Mouse (Mus musculus): ENCODE data around the gene Mapk1ip1. TPM values are rescaled to one million over a fixed set of nuclear protein-coding genes. Genes with fewer than 3 reads are reported as not detected.

The Mapk1ip1 gene
- 12.6 and 13.7 TPM in 2 replicates for polyA plus RNA-seq (2015; fragmentation: Nextera tagmentation; extraction: Ambion mirVana)

DNA sequence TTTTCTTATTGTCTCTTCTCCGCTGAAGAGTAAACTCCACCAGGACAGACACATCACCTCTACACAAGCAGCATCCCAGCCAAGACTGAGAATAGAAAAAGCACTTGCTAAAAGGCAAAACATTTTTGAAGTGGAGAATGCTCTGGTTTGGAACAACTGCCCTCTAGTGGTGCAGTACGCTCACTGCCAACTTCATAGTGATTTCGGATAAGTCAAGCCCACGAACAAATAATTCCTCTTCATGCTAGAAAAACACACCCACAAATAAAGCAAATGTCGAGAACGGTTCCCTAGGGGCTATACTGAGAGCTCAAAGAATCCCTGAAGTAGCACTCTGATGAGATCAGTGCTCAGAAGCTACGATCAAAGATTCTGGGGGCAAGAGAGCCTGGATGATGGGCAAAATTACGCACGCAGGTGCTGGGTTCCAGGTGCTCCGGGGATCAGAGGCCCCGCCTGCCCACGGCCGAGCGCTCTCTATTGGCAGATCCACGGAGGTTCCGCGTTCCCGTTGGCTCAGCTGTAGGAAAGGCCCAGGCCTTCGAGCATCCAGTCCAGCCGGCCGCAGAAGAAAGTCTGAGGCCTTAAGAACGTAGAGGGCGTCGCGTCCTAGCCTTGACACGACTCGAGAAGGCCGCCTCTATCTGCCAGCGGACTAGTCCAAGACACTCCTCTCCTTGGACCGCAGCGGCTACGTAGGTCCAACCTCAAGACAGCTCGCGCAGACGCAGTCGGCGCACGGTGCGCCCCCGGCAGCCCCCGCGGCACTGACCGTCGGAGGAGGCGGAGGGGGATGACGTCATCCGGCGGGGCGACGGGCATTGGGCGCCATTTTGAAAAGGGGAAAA, at the start of gene Mapk1ip1, which contains the start of gene Ppp2r2d:
Gene Mapk1ip1 (minus strand): TSS at position 730 of the 848 bp plus-strand sequence.
Gene Ppp2r2d (plus strand): TSS at position 536 of the 848 bp plus-strand sequence.
- H3K36me3 ChIP-seq = no peaks in the 10 kb centered on the region
- under 1% methylated on average over 51 of the region's 51 CpGs for WGBS
- H3K4me1 ChIP-seq = peaks cover 34% of the 10 kb centered on the region
- H3K9me3 ChIP-seq = no peaks in the 10 kb centered on the region
- H3K9ac ChIP-seq = peak within 1 kb of the TSS; percentile 98
- peak; percentile 95 for ATAC-seq (ENCODE audit: insufficient read depth, low FRiP score, low read depth)
- no peaks in the 10 kb centered on the region for H3K27me3 ChIP-seq (replicated peaks)
- H3K27ac ChIP-seq = peak within 1 kb of the TSS; percentile 98
- H3K4me2 ChIP-seq = peak within 1 kb of the TSS; percentile 80
- H3K4me3 ChIP-seq (replicated peaks) = peak within 1 kb of the TSS; percentile 95

DNA sequence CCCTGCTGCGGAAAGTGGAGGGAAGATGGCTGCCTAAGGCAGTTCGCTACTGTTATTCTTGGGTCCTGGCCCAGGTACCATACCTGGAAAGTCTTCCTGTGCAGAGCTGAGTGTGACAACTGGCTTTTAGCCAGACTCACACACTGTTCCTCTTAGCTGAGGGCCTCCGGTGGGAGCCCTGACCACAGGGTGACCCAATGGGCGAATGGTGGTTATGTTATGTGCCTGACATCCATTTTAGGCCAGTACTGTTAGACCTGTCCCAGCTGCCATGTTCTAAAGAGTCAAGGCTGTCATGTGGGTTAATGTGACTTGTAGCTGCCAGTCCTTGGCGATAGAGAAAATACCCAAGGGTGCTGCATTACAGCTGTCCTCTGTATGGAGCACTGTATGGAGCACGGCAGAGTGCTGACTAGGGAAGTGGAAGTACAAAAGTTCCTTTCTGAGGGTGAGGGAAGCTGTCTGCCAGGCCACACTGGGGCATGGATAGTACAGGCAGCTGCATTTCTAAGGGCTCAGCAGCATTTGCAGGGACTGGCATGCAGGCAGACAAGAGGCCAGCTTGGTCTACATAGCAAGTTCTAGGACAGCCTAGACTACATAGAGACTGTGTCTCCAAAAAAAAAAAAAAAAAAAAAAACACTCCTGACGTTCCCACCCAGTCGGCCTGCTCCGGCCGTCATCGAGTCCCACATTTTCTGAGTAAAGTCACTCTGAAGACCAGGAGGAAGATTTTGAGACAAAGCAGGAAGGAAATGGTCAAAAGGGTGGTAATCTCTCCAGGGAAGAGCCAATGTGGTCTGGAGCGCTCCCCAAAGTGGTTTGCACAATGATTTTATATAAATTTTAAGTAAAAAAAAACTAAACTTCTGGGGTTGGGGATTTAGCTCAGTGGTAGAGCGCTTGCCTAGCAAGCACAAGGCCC, 39.6 kb upstream of the Mapk1ip1 start:
- no peak overlapping the region for H3K9ac ChIP-seq
- H3K4me2 ChIP-seq = no peak overlapping the region
- ATAC-seq (ENCODE audit: insufficient read depth, low FRiP score, low read depth) = no peak
- H3K9me3 ChIP-seq = no peaks in the 10 kb centered on the region
- H3K4me3 ChIP-seq (replicated peaks) = no peak overlapping the region
- no peaks in the 10 kb centered on the region for H3K4me1 ChIP-seq
- 0 out of 2 replicates have a peak, but pooled peaks cover 3% of the 10 kb centered on the region for H3K36me3 ChIP-seq
- WGBS = 87% methylated on average over 13 of the region's 13 CpGs
- H3K27me3 ChIP-seq (replicated peaks) = no peaks in the 10 kb centered on the region
- H3K27ac ChIP-seq = no peak overlapping the region

DNA sequence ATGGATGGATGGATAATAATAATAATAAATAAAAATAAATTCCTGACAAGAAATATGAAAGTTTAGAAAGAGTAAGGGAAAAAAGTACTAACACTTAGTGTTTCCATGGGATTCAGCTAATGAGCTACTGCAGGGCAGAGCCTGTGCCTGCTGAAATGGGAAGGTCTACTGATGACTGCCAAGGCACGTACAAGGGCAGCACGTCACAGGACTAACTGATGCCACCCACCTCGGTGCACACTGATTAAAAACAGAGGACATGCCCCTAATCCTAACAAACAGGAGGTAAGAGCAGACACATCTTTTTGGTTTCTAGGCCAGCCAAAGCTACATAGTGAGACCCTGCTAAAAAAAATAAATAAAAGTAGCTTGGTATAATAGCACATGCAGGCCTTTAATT, 37.7 kb upstream of the Mapk1ip1 start:
- no peak for ATAC-seq (ENCODE audit: insufficient read depth, low FRiP score, low read depth)
- no peak overlapping the region for H3K9ac ChIP-seq
- H3K9me3 ChIP-seq = no peaks in the 10 kb centered on the region
- no peak overlapping the region for H3K4me2 ChIP-seq
- no peaks in the 10 kb centered on the region for H3K27me3 ChIP-seq (replicated peaks)
- H3K36me3 ChIP-seq = peaks cover 18% of the 10 kb centered on the region; the same call in 1 of the 2 replicates
- no peaks in the 10 kb centered on the region for H3K4me1 ChIP-seq
- WGBS = 90% methylated on average over 3 of the region's 3 CpGs
- H3K27ac ChIP-seq = no peak overlapping the region
- no peak overlapping the region for H3K4me3 ChIP-seq (replicated peaks)

- no peak overlapping the region for H3K9ac ChIP-seq
- no peak overlapping the region for H3K4me3 ChIP-seq (replicated peaks)
- WGBS = 70% methylated on average over 3 of the region's 3 CpGs
- H3K4me1 ChIP-seq = no peaks in the 10 kb centered on the region
- no peak overlapping the region for H3K27ac ChIP-seq
- H3K36me3 ChIP-seq = peaks cover 53% of the 10 kb centered on the region
- no peak for ATAC-seq (ENCODE audit: insufficient read depth, low FRiP score, low read depth)
- H3K4me2 ChIP-seq = no peak overlapping the region
- H3K9me3 ChIP-seq = no peaks in the 10 kb centered on the region
- no peaks in the 10 kb centered on the region for H3K27me3 ChIP-seq (replicated peaks)
Observed at GRCm38 (mm10) chr7:138875031-138875430, 29.0 kb upstream of the Mapk1ip1 start.

GRCm38 (mm10) chr7:138872956-138873355, 26.9 kb upstream of the Mapk1ip1 start:
- H3K27ac ChIP-seq = no peak overlapping the region
- H3K4me2 ChIP-seq = no peak overlapping the region
- no peak overlapping the region for H3K9ac ChIP-seq
- H3K36me3 ChIP-seq = peaks cover 41% of the 10 kb centered on the region
- no peak for ATAC-seq (ENCODE audit: insufficient read depth, low FRiP score, low read depth)
- no peaks in the 10 kb centered on the region for H3K9me3 ChIP-seq
- no peak overlapping the region for H3K4me3 ChIP-seq (replicated peaks)
- no peaks in the 10 kb centered on the region for H3K4me1 ChIP-seq
- no peaks in the 10 kb centered on the region for H3K27me3 ChIP-seq (replicated peaks)
- WGBS = 75% methylated on average over 3 of the region's 3 CpGs

GRCm38 (mm10) chr7:138868316-138868715, 22.2 kb upstream of the Mapk1ip1 start:
- no peaks in the 10 kb centered on the region for H3K4me1 ChIP-seq
- peaks cover 11% of the 10 kb centered on the region for H3K36me3 ChIP-seq
- H3K9me3 ChIP-seq = no peaks in the 10 kb centered on the region
- H3K27me3 ChIP-seq (replicated peaks) = no peaks in the 10 kb centered on the region
- no peak overlapping the region for H3K4me3 ChIP-seq (replicated peaks)
- no peak overlapping the region for H3K4me2 ChIP-seq
- ATAC-seq (ENCODE audit: insufficient read depth, low FRiP score, low read depth) = no peak
- 89% methylated on average over 4 of the region's 4 CpGs for WGBS
- no peak overlapping the region for H3K27ac ChIP-seq
- H3K9ac ChIP-seq = no peak overlapping the region

- Histone ChIP-seq H3K27ac (no peak overlapping the region), H3K9ac (no peak overlapping the region), H3K4me2 (no peak overlapping the region), H3K4me1 (no peaks in the 10 kb centered on the region), H3K4me3 (replicated peaks) (no peak overlapping the region), H3K27me3 (replicated peaks) (no peaks in the 10 kb centered on the region), H3K36me3 (peaks cover 8% of the 10 kb centered on the region; the same call in 1 of the 2 replicates), H3K9me3 (no peaks in the 10 kb centered on the region)
- 70% methylated on average over 6 of the region's 6 CpGs for WGBS
- ATAC-seq (ENCODE audit: insufficient read depth, low FRiP score, low read depth) = no peak
Observed at GRCm38 (mm10) chr7:138867286-138867685, 21.2 kb upstream of the Mapk1ip1 start.

GRCm38 (mm10) chr7:138864776-138865175, 18.7 kb upstream of the Mapk1ip1 start:
- H3K36me3 ChIP-seq = peaks cover 8% of the 10 kb centered on the region; the same call in 1 of the 2 replicates

GRCm38 (mm10) chr7:138863950-138864572, 18.0 kb upstream of the Mapk1ip1 start:
- no peak overlapping the region for H3K4me3 ChIP-seq (replicated peaks)
- no peak overlapping the region for H3K27ac ChIP-seq
- H3K27me3 ChIP-seq (replicated peaks) = no peaks in the 10 kb centered on the region
- 85% methylated on average over 3 of the region's 3 CpGs for WGBS
- no peak overlapping the region for H3K4me2 ChIP-seq
- no peak for ATAC-seq (ENCODE audit: insufficient read depth, low FRiP score, low read depth)
- no peak overlapping the region for H3K9ac ChIP-seq
- no peaks in the 10 kb centered on the region for H3K4me1 ChIP-seq
- H3K9me3 ChIP-seq = no peaks in the 10 kb centered on the region
- peaks cover 6% of the 10 kb centered on the region; the same call in 1 of the 2 replicates for H3K36me3 ChIP-seq

More at GRCm38 (mm10) chr7:138864776-138865175, 18.7 kb upstream of the Mapk1ip1 start:
- WGBS = 97% methylated on average over 1 of the region's 1 CpGs
- ATAC-seq (ENCODE audit: insufficient read depth, low FRiP score, low read depth) = no peak
- no peak overlapping the region for H3K9ac ChIP-seq
- no peak overlapping the region for H3K4me3 ChIP-seq (replicated peaks)
- H3K4me1 ChIP-seq = no peaks in the 10 kb centered on the region
- no peaks in the 10 kb centered on the region for H3K27me3 ChIP-seq (replicated peaks)
- H3K27ac ChIP-seq = no peak overlapping the region
- H3K9me3 ChIP-seq = no peaks in the 10 kb centered on the region
- no peak overlapping the region for H3K4me2 ChIP-seq

- Histone ChIP-seq H3K36me3 (peaks cover 4% of the 10 kb centered on the region; the same call in 1 of the 2 replicates), H3K9me3 (no peaks in the 10 kb centered on the region), H3K27me3 (replicated peaks) (no peaks in the 10 kb centered on the region), H3K9ac (no peak overlapping the region), H3K4me3 (replicated peaks) (no peak overlapping the region), H3K27ac (no peak overlapping the region), H3K4me1 (no peaks in the 10 kb centered on the region), H3K4me2 (no peak overlapping the region)
- WGBS = 62% methylated on average over 2 of the region's 2 CpGs
- ATAC-seq (ENCODE audit: insufficient read depth, low FRiP score, low read depth) = no peak
Observed at GRCm38 (mm10) chr7:138856670-138857069, 10.6 kb upstream of the Mapk1ip1 start.

- Histone ChIP-seq H3K9ac (no peak overlapping the region), H3K4me2 (no peak overlapping the region), H3K4me3 (replicated peaks) (no peak overlapping the region), H3K4me1 (peaks cover 7% of the 10 kb centered on the region; the same call in 1 of the 2 replicates), H3K9me3 (no peaks in the 10 kb centered on the region), H3K36me3 (peaks cover 4% of the 10 kb centered on the region; the same call in 1 of the 2 replicates), H3K27me3 (replicated peaks) (no peaks in the 10 kb centered on the region), H3K27ac (no peak overlapping the region)
- no peak for ATAC-seq (ENCODE audit: insufficient read depth, low FRiP score, low read depth)
- WGBS = 88% methylated on average over 2 of the region's 2 CpGs
Observed at GRCm38 (mm10) chr7:138854201-138854600, 8.1 kb upstream of the Mapk1ip1 start.

Data from stomach, embryonic 15.5 days (tissue).